Mouse (Mus musculus) limb, embryonic 14.5 days (tissue): ENCODE measurements around the gene Rimklb. TPM values are rescaled to one million over a fixed set of nuclear protein-coding genes. Genes with fewer than 3 reads are reported as not detected.

Experiments
- ATAC-seq: fragments of 200-750 bp; cut with Nextera tagmentation; 2 replicates; pipeline ENCODE4 v1.8.0; 2017; ENCODE audit warnings: low read depth, moderate number of reproducible peaks, moderate TSS enrichment; ENCODE audit not compliant: low FRiP score
- DNase-seq: peaks from one replicate; pipeline ENCODE4 v3.0.0-alpha.2; 2015; ENCODE audit warnings: low spot score
- H3K27ac ChIP-seq: fragments of 300-500 bp; sonication (generic); replicated peaks from 2 replicates; pipeline ENCODE4 v1.5.1; 2014; ENCODE audit warnings: low read depth, mild to moderate bottlenecking, low read length, moderate library complexity, mixed read lengths
- H3K27me3 ChIP-seq: fragments of 300-500 bp; sonication (generic); 2 replicates; pipeline ENCODE4 v1.6.1; 2014; ENCODE audit warnings: low read length, mixed read lengths; ENCODE audit not compliant: control insufficient read depth, insufficient read depth
- H3K36me3 ChIP-seq: fragments of 300-500 bp; sonication (generic); 2 replicates; pipeline ENCODE4 v1.6.1; 2014; ENCODE audit warnings: mild to moderate bottlenecking, low read length, moderate library complexity, mixed read lengths; ENCODE audit not compliant: control insufficient read depth, insufficient read depth
- H3K4me1 ChIP-seq: fragments of 300-500 bp; sonication (generic); 2 replicates; pipeline ENCODE4 v1.6.1; 2014; ENCODE audit warnings: antibody characterized with exemption, low read length, mixed read lengths; ENCODE audit not compliant: control insufficient read depth, insufficient read depth
- H3K4me2 ChIP-seq: fragments of 300-500 bp; sonication (generic); replicated peaks from 2 replicates; pipeline ENCODE4 v1.6.1; 2014; ENCODE audit warnings: low read depth, mild to moderate bottlenecking, low read length, moderate library complexity; ENCODE audit not compliant: severe bottlenecking
- H3K4me3 ChIP-seq: fragments of 300-500 bp; sonication (generic); replicated peaks from 2 replicates; pipeline ENCODE4 v1.5.1; 2014; ENCODE audit warnings: low read length
- H3K9ac ChIP-seq: fragments of 300-500 bp; sonication (generic); 2 replicates; pipeline ENCODE4 v1.6.1; 2014; ENCODE audit warnings: mild to moderate bottlenecking, low read depth, low read length, moderate library complexity; ENCODE audit not compliant: severe bottlenecking
- H3K9me3 ChIP-seq: fragments of 300-500 bp; sonication (generic); 2 replicates; pipeline ENCODE4 v1.6.1; 2016; ENCODE audit warnings: low read length; ENCODE audit not compliant: control insufficient read depth
- POLR2A ChIP-seq: fragments of 200-500 bp; IDR thresholded peaks from 2 replicates; pipeline ENCODE4 v1.8.0; 2012; ENCODE audit warnings: inconsistent platforms, mild to moderate bottlenecking, moderate library complexity, borderline replicate concordance; ENCODE audit not compliant: insufficient read depth, insufficient read length; ENCODE audit errors: extremely low read depth
- WGBS: fragments of 180-500 bp; shearing (Covaris S2); extraction: QIAGEN DNeasy Blood & Tissue Kit; methylation state at CpG from one replicate; pipeline ENCODE4 v1.1.7; 2014; 5-methylcytosine and 5-hydroxymethylcytosine counted together
- polyA plus RNA-seq, 2 experiments: library from polyadenylated mRNA; depleted of rRNA in 1 of 2; stranded (reverse) in 1 of 2; unstranded in 1 of 2; fragments of >200 nt; fragmentation: Nextera tagmentation in 1 of 2; extraction: Ambion mirVana in 1 of 2; gene quantifications; 2 replicates each; pipeline versions ENCODE4 v1.2.1 to v1.2.3; 2012 to 2014

The Rimklb gene
- polyA plus RNA-seq, 2 experiments, result 18.2 to 43.3 TPM

DNA sequence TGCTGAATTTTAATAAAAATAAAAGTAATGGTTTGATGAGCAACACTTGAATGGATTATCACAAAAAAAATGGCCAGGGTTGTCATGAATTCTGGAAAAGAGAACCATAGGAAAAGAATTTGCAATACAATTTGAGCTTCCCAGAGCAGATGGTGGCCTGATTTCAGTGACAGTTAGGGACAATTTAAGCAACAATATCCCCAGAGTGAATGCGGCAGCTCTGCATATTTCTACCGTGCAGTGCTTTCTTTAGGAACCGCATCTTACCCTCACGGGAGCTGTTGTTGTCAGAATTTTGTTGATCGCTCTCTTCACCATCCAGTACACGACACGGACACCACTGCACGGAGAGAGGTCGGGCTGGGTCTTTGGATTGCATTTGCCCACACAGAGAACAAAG, 41.0 kb upstream of the Rimklb start:
- H3K27me3 ChIP-seq, result no peaks in the 10 kb centered on the region
- no peak for TF ChIP-seq POLR2A
- H3K4me3 ChIP-seq, result no peak overlapping the region
- no peaks in the 10 kb centered on the region for H3K9me3 ChIP-seq
- ATAC-seq (no peak), DNase-seq (no peak)
- H3K9ac ChIP-seq, result no peak overlapping the region
- H3K4me1 ChIP-seq, result no peaks in the 10 kb centered on the region
- H3K4me2 ChIP-seq, result no peak overlapping the region
- no peaks in the 10 kb centered on the region for H3K36me3 ChIP-seq
- WGBS, result 90% methylated on average over 9 of the region's 9 CpGs
- no peak overlapping the region for H3K27ac ChIP-seq

DNA sequence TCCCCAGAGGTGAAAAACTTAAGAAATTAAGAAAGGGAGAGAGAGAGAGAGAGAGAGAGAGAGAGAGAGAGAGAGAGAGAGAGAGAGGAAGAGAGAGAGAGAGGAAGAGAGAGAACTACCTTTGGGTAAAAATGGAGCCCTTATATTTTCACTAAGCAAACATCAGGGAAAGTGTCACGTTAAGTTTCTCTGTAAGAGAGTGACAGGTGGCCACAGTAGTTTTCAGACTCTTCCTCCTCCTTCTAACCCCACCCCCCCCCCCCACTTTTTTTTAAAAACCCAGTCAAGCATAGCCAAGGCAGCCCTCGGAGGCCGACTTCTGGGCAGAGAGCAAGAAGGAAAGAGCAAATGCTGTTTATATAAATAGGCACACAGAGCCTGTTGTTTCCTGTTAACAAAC, 35.5 kb upstream of the Rimklb start:
- H3K4me2 ChIP-seq, result no peak overlapping the region
- DNase-seq, result no peak
- H3K9me3 ChIP-seq, result no peaks in the 10 kb centered on the region
- no peak for ATAC-seq
- no peak overlapping the region for H3K27ac ChIP-seq
- no peak overlapping the region for H3K9ac ChIP-seq
- TF ChIP-seq POLR2A, result no peak
- H3K27me3 ChIP-seq, result no peaks in the 10 kb centered on the region
- WGBS, result 53% methylated on average over 3 of the region's 3 CpGs
- H3K4me1 ChIP-seq, result peaks cover 5% of the 10 kb centered on the region; the same call in 1 of the 2 replicates
- H3K4me3 ChIP-seq, result no peak overlapping the region
- H3K36me3 ChIP-seq, result no peaks in the 10 kb centered on the region

DNA sequence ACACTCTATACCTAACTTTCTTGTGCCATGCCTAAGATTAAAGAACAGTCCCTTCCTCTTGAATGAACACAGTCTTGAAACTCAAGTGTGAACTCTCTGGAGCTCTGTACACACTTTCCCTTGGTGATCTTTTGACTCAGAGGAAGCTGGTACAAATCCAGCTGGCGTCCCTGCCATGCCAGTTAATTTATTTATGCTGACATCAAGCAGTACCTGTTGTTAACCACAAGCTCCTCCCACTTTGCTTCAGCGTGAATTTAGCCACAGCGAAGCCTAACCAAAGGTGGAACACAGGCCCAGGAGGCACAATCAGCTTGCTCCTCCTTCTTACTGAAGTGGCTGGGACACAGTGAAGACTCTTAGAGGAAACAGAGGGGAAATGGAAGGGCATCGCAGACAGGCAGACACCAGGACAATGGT, 34.3 kb upstream of the Rimklb start:
- DNase-seq, result peak; percentile 27
- H3K9ac ChIP-seq, result no peak overlapping the region
- no peaks in the 10 kb centered on the region for H3K9me3 ChIP-seq
- H3K4me3 ChIP-seq, result no peak overlapping the region
- peak overlapping the region; percentile 24; the same call in 1 of the 2 replicates for H3K4me2 ChIP-seq
- no peak for TF ChIP-seq POLR2A
- H3K27me3 ChIP-seq, result no peaks in the 10 kb centered on the region
- H3K27ac ChIP-seq, result no peak overlapping the region
- 14% methylated on average over 4 of the region's 4 CpGs for WGBS
- peaks cover 5% of the 10 kb centered on the region; the same call in 1 of the 2 replicates for H3K4me1 ChIP-seq
- H3K36me3 ChIP-seq, result no peaks in the 10 kb centered on the region
- ATAC-seq, result no peak

DNA sequence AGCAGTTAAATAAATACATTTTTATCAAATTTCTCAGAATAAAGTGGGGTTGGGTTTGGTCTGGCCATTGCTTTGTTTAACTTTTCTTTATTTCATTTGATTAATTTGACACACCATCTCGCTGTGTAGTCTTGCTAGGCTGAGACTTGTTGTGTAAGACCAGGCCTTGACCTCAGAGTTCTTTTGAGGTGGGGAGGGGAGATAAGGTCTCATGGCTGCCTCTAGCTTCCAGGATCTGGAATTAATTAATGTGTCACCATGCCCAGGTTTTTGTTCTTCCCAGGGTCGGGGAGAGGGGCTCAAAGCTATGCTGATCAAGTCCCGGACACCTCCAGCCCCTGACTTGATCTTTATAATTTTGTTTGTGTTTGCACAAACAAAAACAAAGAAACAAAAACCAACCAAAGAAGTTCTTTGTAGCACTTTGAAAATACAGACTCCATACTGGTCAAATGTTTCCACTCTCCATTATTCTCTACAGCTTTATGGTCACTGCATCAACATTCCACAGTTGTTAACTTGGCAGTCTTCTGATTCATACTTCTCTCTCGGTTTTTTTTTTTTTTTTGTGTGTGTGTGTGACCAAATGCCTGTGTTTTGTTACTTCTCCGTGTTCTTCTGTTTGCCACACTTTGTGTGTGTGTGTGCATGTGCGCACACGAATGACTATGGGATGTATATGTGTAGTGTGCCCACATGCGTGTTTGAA, 33.1 kb upstream of the Rimklb start:
- no peak overlapping the region for H3K27ac ChIP-seq
- 59% methylated on average over 8 of the region's 8 CpGs for WGBS
- no peaks in the 10 kb centered on the region for H3K27me3 ChIP-seq
- no peaks in the 10 kb centered on the region for H3K9me3 ChIP-seq
- H3K4me3 ChIP-seq, result no peak overlapping the region
- H3K4me1 ChIP-seq, result peaks cover 5% of the 10 kb centered on the region; the same call in 1 of the 2 replicates
- no peak for DNase-seq
- H3K4me2 ChIP-seq, result no peak overlapping the region
- no peak for ATAC-seq
- H3K36me3 ChIP-seq, result no peaks in the 10 kb centered on the region
- H3K9ac ChIP-seq, result no peak overlapping the region
- no peak for TF ChIP-seq POLR2A

DNA sequence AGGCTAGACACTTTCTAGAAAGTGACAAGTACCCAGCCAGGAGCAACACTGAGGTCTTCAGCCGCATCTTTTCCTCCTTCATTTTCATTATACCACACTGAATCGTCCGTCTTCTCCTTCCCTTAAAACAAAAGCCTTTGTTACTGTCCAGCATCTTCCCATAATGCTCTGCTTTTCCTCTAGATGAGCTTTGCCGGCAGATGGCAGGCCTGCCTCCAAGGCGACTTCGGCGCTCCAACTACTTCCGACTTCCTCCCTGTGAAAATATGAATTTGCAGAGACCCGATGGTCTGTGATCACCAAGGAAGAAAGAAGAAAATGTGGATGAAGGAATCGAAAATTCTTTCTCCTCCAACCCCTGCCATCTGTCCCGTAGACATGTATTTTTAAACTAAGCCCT, 29.6 kb upstream of the Rimklb start:
- H3K27me3 ChIP-seq, result no peaks in the 10 kb centered on the region
- H3K9ac ChIP-seq, result no peak overlapping the region
- no peaks in the 10 kb centered on the region for H3K9me3 ChIP-seq
- no peaks in the 10 kb centered on the region for H3K36me3 ChIP-seq
- WGBS, result 83% methylated on average over 11 of the region's 11 CpGs
- no peak overlapping the region for H3K4me2 ChIP-seq
- no peak overlapping the region for H3K27ac ChIP-seq
- no peak for TF ChIP-seq POLR2A
- DNase-seq (no peak), ATAC-seq (no peak)
- H3K4me1 ChIP-seq, result peaks cover 1% of the 10 kb centered on the region; the same call in 1 of the 2 replicates
- H3K4me3 ChIP-seq, result no peak overlapping the region

DNA sequence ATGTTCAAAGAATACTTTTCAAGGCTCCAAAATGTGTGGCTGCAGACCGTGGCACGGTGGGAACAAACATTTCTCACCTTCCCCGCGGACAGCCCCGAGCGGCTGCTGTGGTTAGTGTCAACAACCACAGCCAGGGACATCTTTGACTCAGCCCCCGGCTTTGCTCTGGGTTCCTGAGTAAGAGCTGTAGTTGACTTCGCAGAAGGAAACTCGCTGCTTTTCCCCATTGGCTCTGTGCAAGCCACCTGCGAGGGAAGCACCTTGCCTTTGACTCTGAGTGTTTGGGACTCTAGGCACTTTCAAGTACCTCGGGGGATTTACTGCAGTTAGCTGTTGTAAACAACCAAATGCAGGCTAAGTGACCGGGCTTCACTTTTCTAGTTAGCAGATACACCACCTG, 29.0 kb upstream of the Rimklb start:
- no peaks in the 10 kb centered on the region for H3K27me3 ChIP-seq
- 28% methylated on average over 12 of the region's 12 CpGs for whole genome bisulfite sequencing
- no peak for DNase-seq
- H3K4me3 ChIP-seq, result no peak overlapping the region
- no peak overlapping the region for H3K4me2 ChIP-seq
- H3K9me3 ChIP-seq, result no peaks in the 10 kb centered on the region
- no peak overlapping the region for H3K9ac ChIP-seq
- no peaks in the 10 kb centered on the region; the same call in 1 of the 2 replicates for H3K4me1 ChIP-seq
- H3K27ac ChIP-seq, result no peak overlapping the region
- TF ChIP-seq POLR2A, result no peak
- no peak for ATAC-seq
- no peaks in the 10 kb centered on the region for H3K36me3 ChIP-seq
